ENCODE assay signal across 18 mouse cellular contexts in genomic region chr11:97492836-97493235, GRCm38 (mm10). TPM values are rescaled to one million over a fixed set of nuclear protein-coding genes. Genes with fewer than 3 reads are reported as not detected.
"Had no signal": no experiment of that assay in that cellular context is flagged by ENCODE, and none has a peak within 500 bp of the region (broad histone marks: within the 10 kb centered on the region; RNA-seq: fewer than 3 reads in every experiment).

No protein-coding gene starts in this region.

- H3K27me3 ChIP-seq: stomach, embryonic 15.5 days had no signal

- H3K4me1 ChIP-seq: neural tube, embryonic 15.5 days; stomach, embryonic 15.5 days had no signal

- H3K27ac ChIP-seq: neural tube, embryonic 15.5 days; stomach, embryonic 15.5 days; stomach, postnatal 0 days had no signal

- H3K4me2 ChIP-seq: neural tube, embryonic 15.5 days; stomach, embryonic 15.5 days had no signal

- H3K9me3 ChIP-seq: neural tube, embryonic 15.5 days; stomach, embryonic 15.5 days had no signal

- H3K9ac ChIP-seq: neural tube, embryonic 15.5 days; stomach, embryonic 15.5 days had no signal

- DNase-seq: retina, postnatal 1 day; right cerebral cortex, adult 18-20 months; right cerebral cortex, postnatal 14 days; right cerebral cortex, postnatal 25 days; right cerebral cortex, postnatal 4 days; spleen, adult 18-20 months; thymus, adult 18-20 months; thymus, adult 2 months; thymus, postnatal 14 days; thymus, postnatal 25 days; thymus, postnatal 36 days; thymus, postnatal 4 days had no signal

- H3K4me3 ChIP-seq: neural tube, embryonic 15.5 days; stomach, embryonic 15.5 days had no signal

RNA-seq across cellular contexts. Expression of gene 4933428G20Rik, which starts 7.3 kb away (rescaled TPM):
- polyA plus RNA-seq: small intestine, adult 2 months; spleen, adult 2 months; thymus, adult 2 months; urinary bladder, adult 2 months had no signal
